Mouse (Mus musculus): ENCODE data around the gene Gfod1. TPM values are rescaled to one million over a fixed set of nuclear protein-coding genes. Genes with fewer than 3 reads are reported as not detected.

Gfod1 gene
- polyA plus RNA-seq, 1 experiment from 2014 or later: 0.54 TPM

DNA sequence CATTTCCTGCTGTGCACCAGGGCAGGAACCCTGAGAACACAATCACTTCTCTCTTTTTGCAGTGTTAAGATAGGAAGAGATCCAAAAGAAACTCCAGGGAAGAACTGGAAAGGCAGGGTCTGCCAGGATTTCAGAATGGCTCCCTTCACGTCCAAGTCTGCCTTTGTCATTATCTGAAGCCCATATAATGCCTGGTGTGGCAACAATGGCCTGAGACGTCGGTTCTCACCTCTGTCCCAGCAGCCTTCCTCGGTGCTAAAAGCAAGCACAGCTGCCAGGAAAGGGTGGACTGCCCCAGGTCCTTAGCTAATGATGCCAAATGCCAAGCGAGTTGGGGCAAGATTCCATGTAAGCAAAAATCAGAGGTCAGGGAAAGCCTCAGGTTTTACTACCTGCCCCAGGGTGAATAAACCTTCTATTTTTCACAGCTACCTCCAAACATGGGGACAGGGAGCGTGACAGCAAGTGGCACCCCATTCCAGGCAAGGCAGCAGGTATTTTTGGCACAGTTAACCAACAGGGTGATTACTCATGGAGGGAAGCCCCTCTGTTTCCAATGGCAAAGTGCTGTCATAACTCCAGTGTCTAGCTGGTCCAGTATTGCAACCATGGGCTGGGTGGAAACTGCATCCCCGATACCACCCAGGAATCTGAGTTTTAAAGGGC is 7.7 kb downstream of the Gfod1 start:
- Histone ChIP-seq H3K9ac (no peak overlapping the region), H3K27ac (no peak overlapping the region), H3K4me3 (no peak overlapping the region), H3K36me3 (0 out of 2 replicates have a peak, but pooled peaks cover 2% of the 10 kb centered on the region), H3K9me3 (replicated peaks) (no peaks in the 10 kb centered on the region), H3K4me2 (no peak overlapping the region), H3K27me3 (replicated peaks) (peaks cover 28% of the 10 kb centered on the region), H3K4me1 (peaks cover 19% of the 10 kb centered on the region)
- ATAC-seq: no peak
- WGBS (ENCODE audit: insufficient replicate concordance): 67% methylated on average over 7 of the region's 7 CpGs

DNA sequence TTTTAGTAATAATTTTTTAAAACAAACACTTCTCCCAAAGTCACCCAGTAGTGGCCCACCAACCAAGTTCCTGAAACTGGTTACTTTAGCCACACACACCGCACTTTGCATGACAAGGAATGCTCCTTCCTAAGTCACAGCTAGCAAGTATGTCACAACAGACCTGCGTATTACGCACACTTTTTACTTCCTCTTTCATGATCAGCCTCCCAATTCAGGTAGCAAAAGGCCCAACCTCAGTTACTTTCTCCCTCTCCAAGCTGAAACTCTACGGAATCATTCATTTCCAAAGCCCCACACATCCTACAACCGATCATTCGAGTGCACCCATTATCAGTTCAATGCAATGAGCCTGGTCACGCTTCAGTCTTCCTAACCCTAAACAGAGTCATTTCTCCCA is 8.3 kb downstream of the Gfod1 start:
- 53% methylated on average over 7 of the region's 7 CpGs for WGBS (ENCODE audit: insufficient replicate concordance)
- Histone ChIP-seq H3K9me3 (replicated peaks) (no peaks in the 10 kb centered on the region), H3K4me3 (no peak overlapping the region), H3K4me1 (peaks cover 13% of the 10 kb centered on the region), H3K27ac (no peak overlapping the region), H3K36me3 (0 out of 2 replicates have a peak, but pooled peaks cover 2% of the 10 kb centered on the region), H3K9ac (no peak overlapping the region), H3K4me2 (no peak overlapping the region), H3K27me3 (replicated peaks) (peaks cover 22% of the 10 kb centered on the region)
- ATAC-seq: no peak

DNA sequence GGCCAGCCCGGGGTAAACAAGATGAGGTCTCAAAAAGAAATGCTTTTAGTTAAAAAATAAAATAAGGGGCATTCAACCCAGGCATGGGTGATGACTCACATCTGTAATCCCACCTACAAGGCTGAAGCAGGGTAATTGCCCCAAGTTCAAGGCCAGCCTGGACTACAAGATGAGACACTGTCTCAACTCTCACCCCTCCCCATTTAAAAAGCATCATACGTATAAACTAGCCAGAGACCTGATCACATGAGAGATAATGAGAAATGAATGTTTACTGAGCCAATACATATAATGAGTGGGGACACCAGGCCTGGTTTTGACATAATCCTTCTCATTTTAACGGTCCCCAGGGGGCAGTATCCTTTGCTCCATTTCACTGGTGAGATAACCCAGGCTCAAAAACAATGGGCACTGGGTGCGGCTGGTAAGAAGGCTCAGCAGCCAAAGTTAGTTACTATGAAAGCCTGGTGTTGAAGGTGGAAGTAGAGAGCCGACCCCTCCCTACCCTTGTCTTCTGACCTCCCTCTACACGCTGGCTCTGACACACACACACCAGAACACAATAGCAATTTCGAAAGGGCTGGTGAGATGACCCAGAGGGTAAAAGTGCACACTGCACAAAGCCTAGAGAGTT is 8.9 kb downstream of the Gfod1 start:
- 43% methylated on average over 7 of the region's 7 CpGs for WGBS (ENCODE audit: insufficient replicate concordance)
- peaks cover 8% of the 10 kb centered on the region; the same call in 1 of the 2 replicates for H3K4me1 ChIP-seq
- H3K4me3 ChIP-seq: no peak overlapping the region
- H3K4me2 ChIP-seq: no peak overlapping the region
- H3K9ac ChIP-seq: no peak overlapping the region
- no peak for ATAC-seq
- H3K27ac ChIP-seq: no peak overlapping the region
- H3K9me3 ChIP-seq (replicated peaks): no peaks in the 10 kb centered on the region
- peaks cover 16% of the 10 kb centered on the region for H3K27me3 ChIP-seq (replicated peaks)
- 0 out of 2 replicates have a peak, but pooled peaks cover 2% of the 10 kb centered on the region for H3K36me3 ChIP-seq

DNA sequence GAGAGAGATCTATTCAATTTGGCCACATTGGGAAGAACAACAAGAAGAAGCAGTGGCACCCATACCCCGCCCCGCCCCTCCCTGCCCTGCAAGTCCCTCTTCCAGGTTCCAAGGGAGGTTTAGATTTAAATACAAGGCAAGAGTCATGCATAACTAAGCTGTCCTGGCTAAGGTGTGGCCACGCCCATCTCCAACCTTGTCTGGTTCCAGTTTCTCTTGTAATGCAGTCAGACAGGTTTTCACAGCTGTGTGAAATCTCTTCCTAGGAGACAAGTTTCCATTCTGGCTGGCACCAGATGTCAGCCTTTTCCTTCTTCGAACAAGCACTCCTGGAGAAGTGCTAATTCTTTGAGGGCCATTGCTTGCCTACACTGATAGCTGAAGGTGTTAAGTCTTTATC is 11.1 kb downstream of the Gfod1 start:
- ATAC-seq: no peak
- Histone ChIP-seq H3K4me3 (no peak overlapping the region), H3K4me2 (no peak overlapping the region), H3K36me3 (0 out of 2 replicates have a peak, but pooled peaks cover 2% of the 10 kb centered on the region), H3K4me1 (peaks cover 8% of the 10 kb centered on the region; the same call in 1 of the 2 replicates), H3K9me3 (replicated peaks) (no peaks in the 10 kb centered on the region), H3K9ac (no peak overlapping the region), H3K27ac (no peak overlapping the region), H3K27me3 (replicated peaks) (0 out of 2 replicates have a peak, but pooled peaks cover 6% of the 10 kb centered on the region)
- WGBS (ENCODE audit: insufficient replicate concordance): 71% methylated on average over 4 of the region's 4 CpGs

DNA sequence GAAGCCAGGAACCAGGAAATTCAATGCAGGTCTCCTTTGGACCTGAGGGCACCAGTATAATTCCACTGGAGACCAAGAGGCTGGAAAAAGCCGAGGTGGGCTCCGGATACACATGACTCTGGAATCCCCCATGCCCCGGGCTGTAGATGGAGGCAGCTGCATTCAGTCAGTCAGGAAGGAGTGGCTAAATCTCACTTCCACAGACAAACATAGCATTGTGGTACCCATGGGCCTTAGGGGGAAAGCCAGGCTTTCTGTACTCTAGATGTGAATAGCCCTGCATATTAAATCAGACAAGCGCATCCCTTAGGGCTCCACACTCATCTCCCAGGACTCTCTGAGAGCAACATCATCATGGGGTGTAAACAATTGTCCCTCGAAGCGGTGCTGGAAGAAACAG is 14.9 kb downstream of the Gfod1 start:
- Histone ChIP-seq H3K4me3 (no peak overlapping the region), H3K9me3 (replicated peaks) (no peaks in the 10 kb centered on the region), H3K36me3 (0 out of 2 replicates have a peak, but pooled peaks cover 2% of the 10 kb centered on the region), H3K27ac (no peak overlapping the region), H3K9ac (no peak overlapping the region), H3K4me2 (no peak overlapping the region), H3K27me3 (replicated peaks) (no peaks in the 10 kb centered on the region), H3K4me1 (0 out of 2 replicates have a peak, but pooled peaks cover 7% of the 10 kb centered on the region)
- no peak for ATAC-seq
- WGBS (ENCODE audit: insufficient replicate concordance): 78% methylated on average over 6 of the region's 6 CpGs

DNA sequence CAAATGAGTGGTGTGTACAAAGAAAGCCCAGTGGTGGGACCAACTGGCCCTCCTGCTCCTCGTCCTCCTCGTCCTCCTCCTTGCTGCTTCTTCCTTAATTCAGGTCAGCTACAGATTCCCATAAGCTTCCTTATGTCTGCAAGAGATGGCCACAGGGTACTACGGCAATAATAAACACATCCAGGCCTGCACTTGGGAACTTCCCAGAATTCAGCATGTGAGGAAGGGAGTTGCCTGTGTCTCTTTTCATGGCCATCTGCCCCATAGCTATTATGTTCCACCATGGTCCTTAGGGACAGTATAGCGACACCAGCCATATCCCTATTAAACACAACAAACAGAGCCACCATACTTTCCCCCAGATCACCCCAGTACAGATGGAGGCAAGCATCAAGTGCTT is 15.5 kb downstream of the Gfod1 start:
- 0 out of 2 replicates have a peak, but pooled peaks cover 7% of the 10 kb centered on the region for H3K4me1 ChIP-seq
- H3K4me2 ChIP-seq: no peak overlapping the region
- no peak for ATAC-seq
- H3K27ac ChIP-seq: no peak overlapping the region
- no peaks in the 10 kb centered on the region for H3K36me3 ChIP-seq
- no peaks in the 10 kb centered on the region for H3K27me3 ChIP-seq (replicated peaks)
- H3K4me3 ChIP-seq: no peak overlapping the region
- no peaks in the 10 kb centered on the region for H3K9me3 ChIP-seq (replicated peaks)
- 67% methylated on average over 4 of the region's 4 CpGs for WGBS (ENCODE audit: insufficient replicate concordance)
- H3K9ac ChIP-seq: no peak overlapping the region

DNA sequence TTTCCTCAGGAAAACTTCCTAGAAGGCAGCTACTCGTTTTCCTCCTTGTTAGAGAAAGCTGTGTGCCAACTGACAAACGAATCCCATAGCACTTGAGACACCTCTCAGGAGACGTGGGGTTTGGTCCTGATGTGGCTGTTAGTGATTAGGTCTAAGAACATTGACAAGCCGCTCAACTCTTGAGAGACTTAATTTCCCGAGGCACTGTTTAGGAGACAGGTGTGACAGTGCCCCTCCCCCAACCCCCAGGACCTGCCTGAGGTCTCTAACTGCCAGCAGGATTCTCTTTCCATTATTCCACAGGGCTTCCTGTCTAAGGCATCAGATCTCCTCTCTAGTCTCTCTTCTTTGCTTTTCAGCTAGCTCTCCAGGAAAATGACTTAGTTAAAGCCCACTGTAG is 15.9 kb downstream of the Gfod1 start:
- Histone ChIP-seq H3K4me2 (no peak overlapping the region), H3K27ac (no peak overlapping the region), H3K27me3 (replicated peaks) (no peaks in the 10 kb centered on the region), H3K4me1 (0 out of 2 replicates have a peak, but pooled peaks cover 7% of the 10 kb centered on the region), H3K9me3 (replicated peaks) (no peaks in the 10 kb centered on the region), H3K9ac (no peak overlapping the region), H3K36me3 (no peaks in the 10 kb centered on the region), H3K4me3 (no peak overlapping the region)
- ATAC-seq: no peak
- WGBS (ENCODE audit: insufficient replicate concordance): 49% methylated on average over 5 of the region's 5 CpGs

DNA sequence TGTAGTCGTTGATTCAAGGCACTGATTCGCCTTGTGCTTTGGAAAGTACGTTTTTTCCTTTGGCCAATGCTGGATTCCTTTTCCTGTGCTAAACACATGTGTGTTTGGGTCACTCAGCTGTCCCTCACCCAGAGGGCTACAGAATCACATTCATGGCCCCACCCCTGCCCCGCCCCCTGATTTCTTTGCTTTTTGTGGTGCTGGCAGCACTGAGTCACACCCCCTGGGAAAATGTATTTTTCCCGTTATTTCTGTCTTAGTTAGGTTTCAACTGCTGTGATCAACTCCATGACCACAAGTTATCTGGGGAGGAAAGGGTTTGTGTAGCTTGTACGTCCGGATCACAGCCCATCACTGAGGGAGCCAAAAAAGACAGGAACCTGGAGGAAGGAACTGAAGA is 17.1 kb downstream of the Gfod1 start:
- H3K27ac ChIP-seq: no peak overlapping the region
- 67% methylated on average over 7 of the region's 7 CpGs for WGBS (ENCODE audit: insufficient replicate concordance)
- H3K4me1 ChIP-seq: 0 out of 2 replicates have a peak, but pooled peaks cover 7% of the 10 kb centered on the region
- no peak overlapping the region for H3K4me2 ChIP-seq
- no peak for ATAC-seq
- no peak overlapping the region for H3K4me3 ChIP-seq
- no peak overlapping the region for H3K9ac ChIP-seq
- H3K27me3 ChIP-seq (replicated peaks): no peaks in the 10 kb centered on the region
- no peaks in the 10 kb centered on the region for H3K9me3 ChIP-seq (replicated peaks)
- H3K36me3 ChIP-seq: no peaks in the 10 kb centered on the region

DNA sequence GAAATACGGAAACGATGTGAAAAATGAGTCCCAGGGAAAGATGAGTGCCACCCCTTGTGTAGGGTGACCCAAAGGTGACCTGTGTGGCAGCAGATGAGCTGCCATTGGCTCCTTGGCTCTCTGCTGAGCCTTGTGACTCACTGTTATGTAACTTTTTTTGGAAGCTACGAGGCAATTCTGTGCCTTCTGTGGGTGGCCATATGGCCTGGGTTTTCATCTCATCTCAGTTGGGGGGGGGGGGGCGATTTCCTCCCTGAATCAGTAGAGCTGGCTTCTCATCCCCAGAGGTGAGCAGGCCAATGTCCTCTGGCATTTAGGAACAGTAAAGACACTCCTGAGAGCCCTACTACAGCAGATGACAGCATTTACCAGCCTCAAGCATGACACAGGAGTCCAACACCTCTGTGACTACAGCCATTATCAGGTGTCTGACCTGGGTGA is 19.2 kb downstream of the Gfod1 start:
- Histone ChIP-seq H3K27me3 (replicated peaks) (no peaks in the 10 kb centered on the region), H3K27ac (no peak overlapping the region), H3K4me3 (no peak overlapping the region), H3K4me2 (no peak overlapping the region), H3K36me3 (no peaks in the 10 kb centered on the region), H3K4me1 (0 out of 2 replicates have a peak, but pooled peaks cover 7% of the 10 kb centered on the region), H3K9ac (no peak overlapping the region), H3K9me3 (replicated peaks) (no peaks in the 10 kb centered on the region)
- 69% methylated on average over 4 of the region's 4 CpGs for WGBS (ENCODE audit: insufficient replicate concordance)
- no peak for ATAC-seq

DNA sequence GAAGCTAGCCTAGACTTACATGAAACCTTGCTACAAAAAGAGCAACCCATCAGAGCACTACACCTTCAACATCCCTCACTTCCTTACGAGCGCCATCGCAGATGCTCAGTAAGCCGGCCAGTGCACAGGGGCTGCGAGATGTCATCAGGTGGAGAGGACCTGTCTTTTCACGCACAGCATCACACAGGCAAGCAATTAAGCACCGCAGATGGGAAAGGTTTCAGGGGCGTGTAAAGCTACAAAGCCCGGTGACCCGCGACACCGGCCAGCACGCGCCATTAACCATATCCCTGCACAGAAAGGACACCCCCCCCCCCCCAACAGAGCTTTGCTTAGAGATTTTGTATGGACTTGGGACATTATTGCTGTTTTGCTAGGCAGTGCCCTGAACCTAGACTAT is 30.1 kb downstream of the Gfod1 start:
- Histone ChIP-seq H3K9ac (no peak overlapping the region), H3K4me2 (no peak overlapping the region), H3K27me3 (replicated peaks) (no peaks in the 10 kb centered on the region), H3K4me1 (peaks cover 12% of the 10 kb centered on the region), H3K27ac (no peak overlapping the region), H3K4me3 (no peak overlapping the region), H3K9me3 (replicated peaks) (no peaks in the 10 kb centered on the region), H3K36me3 (no peaks in the 10 kb centered on the region)
- ATAC-seq: no peak
- WGBS (ENCODE audit: insufficient replicate concordance): 84% methylated on average over 14 of the region's 14 CpGs

DNA sequence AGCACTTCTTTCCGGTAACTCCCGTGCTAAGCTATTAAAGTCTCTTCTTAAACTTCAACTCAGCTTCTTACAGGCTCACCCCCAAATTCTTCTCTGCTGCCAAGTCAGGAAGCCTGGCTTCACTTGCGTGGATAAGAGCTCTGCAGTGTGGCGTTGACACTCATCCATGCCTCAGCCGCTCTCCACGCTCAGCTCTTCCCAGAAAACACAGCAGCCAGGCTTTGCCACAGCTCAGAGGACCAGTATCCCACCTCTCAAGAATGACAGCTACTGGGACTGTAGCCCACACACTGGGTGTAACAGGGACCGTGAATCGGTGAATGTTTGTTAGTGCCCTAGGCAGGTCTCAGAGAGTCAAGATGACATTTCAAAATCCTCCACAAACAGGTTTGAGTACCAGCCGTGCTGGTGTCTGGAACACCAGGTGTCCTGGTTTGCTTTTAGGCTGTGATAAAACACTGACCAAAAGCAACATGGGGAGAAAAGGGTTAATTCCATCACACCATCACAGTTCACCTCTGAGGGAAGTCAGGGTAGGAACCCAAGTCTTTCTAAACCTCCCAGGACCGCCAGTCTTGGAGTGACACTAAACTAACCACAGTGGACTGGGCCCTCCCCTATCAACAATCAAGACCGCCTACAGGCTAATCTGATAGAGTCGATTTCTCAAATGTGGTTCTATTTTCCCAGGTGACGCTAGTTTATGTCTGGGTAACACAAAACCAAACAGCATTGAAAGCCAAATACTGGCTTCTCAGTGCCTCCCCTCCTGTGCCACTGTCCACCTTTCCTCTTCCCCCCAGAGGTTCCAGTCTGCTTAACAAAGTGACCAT is 31.5 kb downstream of the Gfod1 start:
- WGBS (ENCODE audit: insufficient replicate concordance): 67% methylated on average over 13 of the region's 13 CpGs
- Histone ChIP-seq H3K36me3 (no peaks in the 10 kb centered on the region), H3K4me3 (no peak overlapping the region), H3K9ac (no peak overlapping the region), H3K9me3 (replicated peaks) (no peaks in the 10 kb centered on the region), H3K27me3 (replicated peaks) (no peaks in the 10 kb centered on the region), H3K4me1 (peaks cover 18% of the 10 kb centered on the region), H3K4me2 (no peak overlapping the region), H3K27ac (no peak overlapping the region)
- no peak for ATAC-seq

DNA sequence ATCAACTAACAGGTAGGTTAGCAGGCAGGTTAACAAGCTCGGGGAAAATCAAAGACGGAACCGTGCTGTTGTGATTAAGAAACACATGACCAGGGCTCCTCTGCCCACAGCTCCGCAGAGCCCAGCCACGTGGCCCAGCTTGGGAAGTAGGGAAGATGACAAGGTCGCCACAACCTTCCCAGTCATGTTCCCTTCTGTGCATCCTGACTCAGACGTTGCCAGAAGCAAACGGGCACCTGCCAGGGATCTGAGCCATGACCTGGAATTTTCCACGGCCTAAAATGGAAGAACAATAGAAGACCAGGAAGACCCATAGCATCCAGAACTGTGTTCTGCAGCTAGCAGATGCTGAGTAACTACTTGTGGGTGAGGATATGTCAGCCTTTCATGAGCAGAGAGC is 32.5 kb downstream of the Gfod1 start:
- no peak for ATAC-seq
- no peaks in the 10 kb centered on the region for H3K27me3 ChIP-seq (replicated peaks)
- H3K4me1 ChIP-seq: peaks cover 18% of the 10 kb centered on the region
- H3K9ac ChIP-seq: no peak overlapping the region
- H3K4me3 ChIP-seq: no peak overlapping the region
- H3K9me3 ChIP-seq (replicated peaks): no peaks in the 10 kb centered on the region
- H3K4me2 ChIP-seq: no peak overlapping the region
- no peaks in the 10 kb centered on the region for H3K36me3 ChIP-seq
- WGBS (ENCODE audit: insufficient replicate concordance): 72% methylated on average over 9 of the region's 9 CpGs
- H3K27ac ChIP-seq: no peak overlapping the region

Measured in liver, embryonic 12.5 days (tissue).